Mouse (Mus musculus) embryonic facial prominence, embryonic 15.5 days (tissue): ENCODE data around the gene Tmem234. TPM values are rescaled to one million over a fixed set of nuclear protein-coding genes. Genes with fewer than 3 reads are reported as not detected.
A peak's percentile ranks its signal among the peaks of the same experiment; 100 is the strongest.

Source experiments
- ATAC-seq: fragments of 200-750 bp; cut with Nextera tagmentation; 2 replicates; pipeline ENCODE4 v1.8.0; 2017; ENCODE audit warnings: low read depth, moderate TSS enrichment; ENCODE audit not compliant: insufficient number of reproducible peaks, low FRiP score, low TSS enrichment
- H3K27ac ChIP-seq: fragments of 300-500 bp; sonication (generic); replicated peaks from 2 replicates; pipeline ENCODE4 v1.5.1; 2015; ENCODE audit warnings: mild to moderate bottlenecking, inconsistent platforms
- H3K27me3 ChIP-seq: fragments of 300-500 bp; sonication (generic); 2 replicates; pipeline ENCODE4 v1.6.1; 2015; ENCODE audit warnings: inconsistent platforms
- H3K36me3 ChIP-seq: fragments of 300-500 bp; sonication (generic); 2 replicates; pipeline ENCODE4 v1.6.1; 2015; ENCODE audit warnings: mild to moderate bottlenecking, inconsistent platforms
- H3K4me1 ChIP-seq: fragments of 300-500 bp; sonication (generic); 2 replicates; pipeline ENCODE4 v1.6.1; 2015; ENCODE audit warnings: inconsistent platforms
- H3K4me2 ChIP-seq: fragments of 300-500 bp; sonication (generic); replicated peaks from 2 replicates; pipeline ENCODE4 v1.6.1; 2015; ENCODE audit warnings: mild to moderate bottlenecking, inconsistent platforms
- H3K4me3 ChIP-seq: fragments of 300-500 bp; sonication (generic); replicated peaks from 2 replicates; pipeline ENCODE4 v1.5.1; 2015; ENCODE audit warnings: mild to moderate bottlenecking, inconsistent platforms
- H3K9ac ChIP-seq: fragments of 300-500 bp; sonication (generic); 2 replicates; pipeline ENCODE4 v1.6.1; 2015; ENCODE audit warnings: inconsistent platforms
- H3K9me3 ChIP-seq: fragments of 300-500 bp; sonication (generic); replicated peaks from 2 replicates; pipeline ENCODE4 v1.6.1; 2016; ENCODE audit warnings: inconsistent platforms
- WGBS: fragments of 180-500 bp; shearing (Covaris S2); methylation state at CpG from one replicate; pipeline ENCODE4 v1.1.7; 2015; 5-methylcytosine and 5-hydroxymethylcytosine counted together
- polyA plus RNA-seq: library from polyadenylated mRNA; unstranded; fragments of >200 nt; fragmentation: Nextera tagmentation; extraction: Ambion mirVana; gene quantifications from 2 replicates; pipeline ENCODE4 v1.2.1, GENCODE M21; 2015

Tmem234 gene
- polyA plus RNA-seq, 1 experiment from 2014 or later = 197 TPM

- 0 out of 2 replicates have a peak overlapping the region, but pooled peaks have one; percentile 69 for H3K4me3 ChIP-seq
- H3K4me2 ChIP-seq = peak overlapping the region; percentile 74
- peaks cover 48% of the 10 kb centered on the region for H3K36me3 ChIP-seq
- H3K27me3 ChIP-seq = no peaks in the 10 kb centered on the region
- WGBS = 26% methylated on average over 5 of the region's 5 CpGs
- H3K4me1 ChIP-seq = peaks cover 40% of the 10 kb centered on the region
- H3K27ac ChIP-seq = peak overlapping the region; percentile 81
- no peak for ATAC-seq
- H3K9me3 ChIP-seq = no peaks in the 10 kb centered on the region
- H3K9ac ChIP-seq = no peak overlapping the region
Observed at GRCm38 (mm10) chr4:129641756-129642155, 41.3 kb downstream of the Tmem234 start.

DNA sequence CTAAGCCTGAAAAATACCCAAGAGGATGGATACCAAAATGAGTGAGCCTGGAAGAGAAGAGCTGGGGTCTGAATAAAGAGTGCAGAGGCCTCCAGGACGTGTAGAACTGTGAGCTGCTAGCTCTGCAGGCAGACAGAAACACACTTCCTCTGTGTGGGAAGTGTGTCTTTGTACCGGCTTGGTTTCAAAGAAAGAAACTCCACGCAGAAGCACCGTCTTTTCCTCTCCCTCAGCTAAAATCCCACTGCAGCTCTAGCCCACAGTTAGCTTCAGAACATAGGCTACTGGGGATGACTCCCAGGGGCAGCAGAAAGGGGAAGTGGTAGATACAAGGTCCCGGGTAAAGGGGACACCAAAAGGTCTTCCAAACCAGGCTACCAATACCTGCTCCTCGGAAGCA is 44.7 kb downstream of the Tmem234 start:
- 88% methylated on average over 6 of the region's 6 CpGs for WGBS
- peaks cover 58% of the 10 kb centered on the region for H3K36me3 ChIP-seq
- no peak overlapping the region for H3K4me3 ChIP-seq
- peaks cover 12% of the 10 kb centered on the region; the same call in 1 of the 2 replicates for H3K4me1 ChIP-seq
- H3K9me3 ChIP-seq = no peaks in the 10 kb centered on the region
- H3K27ac ChIP-seq = no peak overlapping the region
- H3K9ac ChIP-seq = no peak overlapping the region
- ATAC-seq = no peak
- H3K27me3 ChIP-seq = no peaks in the 10 kb centered on the region
- H3K4me2 ChIP-seq = no peak overlapping the region

DNA sequence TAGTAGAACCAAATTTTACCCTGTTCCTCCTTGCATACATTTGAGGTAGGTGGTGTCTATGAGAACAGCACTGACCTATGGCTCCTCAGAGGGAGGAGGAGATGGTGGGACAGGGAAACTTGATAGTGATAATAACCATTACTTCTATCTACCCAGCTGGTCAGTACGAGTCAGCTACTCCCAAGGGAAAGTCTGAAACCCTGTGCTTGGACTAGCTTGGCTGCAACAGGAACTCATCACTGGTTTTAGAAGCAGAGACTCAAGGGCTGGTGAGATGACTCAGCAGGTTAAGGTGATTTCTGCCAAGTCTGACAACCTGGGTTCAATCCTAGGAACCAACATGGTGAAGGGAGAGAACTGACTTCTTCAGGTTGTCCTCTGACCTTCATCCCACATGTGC is 48.2 kb downstream of the Tmem234 start:
- 62% methylated on average over 1 of the region's 1 CpGs for WGBS
- H3K4me2 ChIP-seq = no peak overlapping the region
- peaks cover 89% of the 10 kb centered on the region for H3K36me3 ChIP-seq
- no peaks in the 10 kb centered on the region for H3K9me3 ChIP-seq
- no peak overlapping the region for H3K4me3 ChIP-seq
- no peaks in the 10 kb centered on the region for H3K27me3 ChIP-seq
- no peak overlapping the region for H3K9ac ChIP-seq
- no peak overlapping the region for H3K27ac ChIP-seq
- ATAC-seq = no peak
- no peaks in the 10 kb centered on the region for H3K4me1 ChIP-seq

GRCm38 (mm10) chr4:129650359-129650758 is 49.9 kb downstream of the Tmem234 start:
- H3K4me3 ChIP-seq = no peak overlapping the region
- no peak overlapping the region for H3K4me2 ChIP-seq
- no peak overlapping the region for H3K27ac ChIP-seq
- peaks cover 95% of the 10 kb centered on the region for H3K36me3 ChIP-seq
- no peaks in the 10 kb centered on the region for H3K9me3 ChIP-seq
- H3K9ac ChIP-seq = no peak overlapping the region
- ATAC-seq = no peak
- H3K4me1 ChIP-seq = no peaks in the 10 kb centered on the region
- H3K27me3 ChIP-seq = no peaks in the 10 kb centered on the region
- 93% methylated on average over 8 of the region's 8 CpGs for WGBS

DNA sequence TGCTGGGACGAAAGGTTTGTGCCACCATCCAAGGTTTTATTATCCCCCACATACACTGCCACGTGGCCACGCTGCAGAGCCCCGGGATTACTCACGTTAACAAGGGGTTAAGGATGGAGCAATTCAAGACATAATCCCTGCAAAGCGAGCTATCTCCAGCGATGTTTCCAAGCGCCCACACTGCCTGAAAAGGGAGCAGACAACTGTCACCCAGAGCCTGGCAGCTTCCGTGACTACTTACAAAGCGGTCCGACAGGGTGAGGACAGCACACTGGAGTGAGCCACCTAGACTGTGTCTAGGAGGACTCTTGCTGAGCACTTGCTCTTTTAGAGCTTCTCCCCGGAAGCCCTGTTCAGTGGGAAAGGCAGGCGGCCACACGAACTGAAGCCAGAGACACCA is 54.3 kb downstream of the Tmem234 start:
- H3K4me1 ChIP-seq = no peaks in the 10 kb centered on the region
- no peak overlapping the region for H3K9ac ChIP-seq
- H3K4me3 ChIP-seq = no peak overlapping the region
- no peak for ATAC-seq
- no peaks in the 10 kb centered on the region for H3K9me3 ChIP-seq
- H3K27me3 ChIP-seq = no peaks in the 10 kb centered on the region
- 89% methylated on average over 14 of the region's 14 CpGs for WGBS
- no peak overlapping the region for H3K27ac ChIP-seq
- H3K4me2 ChIP-seq = no peak overlapping the region
- H3K36me3 ChIP-seq = peaks cover 92% of the 10 kb centered on the region

DNA sequence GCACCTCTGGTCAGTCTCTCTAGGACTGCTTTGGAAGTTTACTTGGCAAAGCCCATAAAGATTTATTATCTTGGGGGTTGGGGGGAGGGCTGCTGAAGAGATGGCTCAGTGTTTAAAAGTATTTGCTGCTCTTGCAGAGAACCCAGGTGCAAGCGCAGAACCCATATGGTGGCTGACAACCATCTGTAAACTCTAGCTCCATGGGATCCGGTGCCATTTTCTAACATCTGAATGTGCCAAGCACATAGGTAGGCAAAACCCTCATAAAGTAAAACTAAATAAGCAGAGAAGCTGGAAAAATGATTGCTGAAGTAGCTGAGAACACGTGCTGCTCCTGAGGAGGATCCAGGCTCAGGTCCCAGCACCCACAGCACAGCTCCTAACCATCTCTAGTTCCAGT is 61.1 kb downstream of the Tmem234 start:
- Histone ChIP-seq H3K9ac (no peak overlapping the region), H3K27ac (no peak overlapping the region), H3K9me3 (no peaks in the 10 kb centered on the region), H3K36me3 (peaks cover 58% of the 10 kb centered on the region), H3K4me2 (no peak overlapping the region), H3K4me3 (no peak overlapping the region), H3K27me3 (no peaks in the 10 kb centered on the region), H3K4me1 (0 out of 2 replicates have a peak, but pooled peaks cover 7% of the 10 kb centered on the region)
- ATAC-seq = no peak
- 92% methylated on average over 3 of the region's 3 CpGs for WGBS

DNA sequence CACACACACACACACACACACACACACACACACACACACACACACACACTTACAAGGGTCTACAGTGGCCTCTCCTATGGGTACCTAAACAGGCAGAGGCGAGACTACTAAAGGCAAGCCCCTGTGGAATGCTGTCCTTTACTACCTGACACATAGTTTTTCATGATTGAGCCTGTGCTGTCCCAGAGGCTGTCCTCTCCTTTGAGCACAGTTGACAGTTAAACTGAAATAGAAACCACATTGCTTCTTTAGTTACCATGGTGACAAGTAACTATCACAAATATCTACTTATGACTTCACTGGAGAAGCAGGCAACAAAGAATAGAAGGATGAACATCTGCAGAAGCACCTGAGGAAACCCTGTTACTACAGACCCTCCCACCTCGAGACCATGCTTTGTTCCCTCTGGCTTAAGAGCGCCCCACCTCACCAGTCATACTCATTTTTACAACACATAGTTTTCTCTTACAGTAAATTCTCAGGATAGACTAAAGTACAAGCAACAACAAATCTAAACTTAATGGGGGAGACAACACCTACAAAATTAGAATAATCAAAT is 61.9 kb downstream of the Tmem234 start:
- 0 out of 2 replicates have a peak, but pooled peaks cover 7% of the 10 kb centered on the region for H3K4me1 ChIP-seq
- no peak overlapping the region for H3K4me2 ChIP-seq
- ATAC-seq = no peak
- H3K27ac ChIP-seq = no peak overlapping the region
- peaks cover 54% of the 10 kb centered on the region for H3K36me3 ChIP-seq
- no peaks in the 10 kb centered on the region for H3K27me3 ChIP-seq
- H3K9ac ChIP-seq = no peak overlapping the region
- no peaks in the 10 kb centered on the region for H3K9me3 ChIP-seq
- H3K4me3 ChIP-seq = no peak overlapping the region
- 64% methylated on average over 3 of the region's 3 CpGs for WGBS

DNA sequence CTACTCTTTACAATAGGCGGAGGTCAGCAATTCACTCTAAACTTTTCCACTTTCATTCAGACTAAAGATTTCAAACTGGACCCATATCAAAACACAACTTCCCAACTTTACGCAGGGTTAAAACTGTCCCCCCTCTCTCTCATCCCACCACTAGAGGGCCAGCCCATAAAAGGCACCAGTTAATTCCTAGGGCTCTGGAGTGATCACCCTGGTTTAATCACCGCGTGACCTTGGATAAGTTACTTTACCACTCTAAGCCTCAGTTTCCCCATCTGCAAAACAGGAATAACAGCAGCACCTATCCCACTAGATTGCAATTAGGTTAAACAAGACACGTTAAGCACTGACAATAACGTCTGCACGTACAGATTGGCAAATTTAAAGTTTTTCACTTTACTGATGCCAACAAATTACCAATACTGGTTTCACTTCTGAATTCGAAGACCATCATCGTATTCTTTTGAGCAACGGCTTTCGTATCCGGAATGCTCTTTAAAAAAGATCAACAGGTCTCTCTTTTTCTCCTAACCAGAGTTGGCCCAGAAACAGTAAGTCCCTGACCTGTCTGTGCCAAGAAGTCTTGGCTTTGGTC is 71.1 kb downstream of the Tmem234 start:
- peak overlapping the region; percentile 99 for H3K4me3 ChIP-seq
- H3K4me2 ChIP-seq = peak overlapping the region; percentile 68
- 7% methylated on average over 12 of the region's 12 CpGs for WGBS
- H3K4me1 ChIP-seq = peaks cover 16% of the 10 kb centered on the region
- H3K9ac ChIP-seq = peak overlapping the region; percentile 97
- peak overlapping the region; percentile 93 for H3K27ac ChIP-seq
- H3K9me3 ChIP-seq = no peaks in the 10 kb centered on the region
- peaks cover 13% of the 10 kb centered on the region for H3K36me3 ChIP-seq
- H3K27me3 ChIP-seq = no peaks in the 10 kb centered on the region
- no peak for ATAC-seq

- WGBS = under 1% methylated on average over 64 of the region's 65 CpGs
- H3K9me3 ChIP-seq = no peaks in the 10 kb centered on the region
- H3K4me3 ChIP-seq = peak within 1 kb of the TSS; percentile 99
- H3K36me3 ChIP-seq = peaks cover 17% of the 10 kb centered on the region
- H3K4me2 ChIP-seq = peak within 1 kb of the TSS; percentile 68
- ATAC-seq = peak; percentile 90
- H3K4me1 ChIP-seq = peaks cover 16% of the 10 kb centered on the region
- no peaks in the 10 kb centered on the region for H3K27me3 ChIP-seq
- peak within 1 kb of the TSS; percentile 97 for H3K9ac ChIP-seq
- peak within 1 kb of the TSS; percentile 93 for H3K27ac ChIP-seq
Observed at GRCm38 (mm10) chr4:129672083-129672877, 71.8 kb downstream of the Tmem234 start, which contains the start of gene Kpna6. Kpna6 (minus strand) TSS chr4:129672767.

- no peaks in the 10 kb centered on the region for H3K27me3 ChIP-seq
- peak overlapping the region; percentile 97 for H3K9ac ChIP-seq
- H3K36me3 ChIP-seq = peaks cover 21% of the 10 kb centered on the region
- peaks cover 16% of the 10 kb centered on the region for H3K4me1 ChIP-seq
- H3K4me2 ChIP-seq = peak overlapping the region; percentile 68
- peak; percentile 12; the same call in 1 of the 2 replicates for ATAC-seq
- H3K27ac ChIP-seq = peak overlapping the region; percentile 78
- whole genome bisulfite sequencing = 6% methylated on average over 10 of the region's 10 CpGs
- peak overlapping the region; percentile 99 for H3K4me3 ChIP-seq
- no peaks in the 10 kb centered on the region for H3K9me3 ChIP-seq
Observed at GRCm38 (mm10) chr4:129672878-129673449, 72.5 kb downstream of the Tmem234 start.
